Mouse (Mus musculus): ENCODE measurements around the gene Pros1.

The Pros1 gene

DNA sequence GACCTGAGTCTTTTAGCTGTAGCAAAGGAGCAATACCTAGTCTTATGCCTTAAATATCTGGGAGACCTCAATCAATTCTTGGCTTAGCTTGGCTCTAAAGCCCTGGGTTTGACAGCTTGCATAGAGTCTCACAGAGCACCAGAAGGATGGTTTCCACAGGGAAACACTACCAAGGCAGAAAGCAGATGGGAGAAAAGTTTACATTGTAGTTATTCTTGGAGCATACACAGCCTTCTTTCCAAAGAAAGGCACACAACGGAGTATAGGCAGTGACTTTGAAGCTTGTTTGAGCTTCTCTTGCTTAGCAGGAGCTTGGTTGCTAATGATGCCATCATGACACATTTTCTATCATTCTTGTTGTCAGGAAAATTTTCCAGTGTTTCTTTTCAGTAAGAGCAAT is 6.0 kb downstream of the Pros1 start:
- DNase-seq (ENCODE audit: low read depth, low spot score) = peak; percentile 31

DNA sequence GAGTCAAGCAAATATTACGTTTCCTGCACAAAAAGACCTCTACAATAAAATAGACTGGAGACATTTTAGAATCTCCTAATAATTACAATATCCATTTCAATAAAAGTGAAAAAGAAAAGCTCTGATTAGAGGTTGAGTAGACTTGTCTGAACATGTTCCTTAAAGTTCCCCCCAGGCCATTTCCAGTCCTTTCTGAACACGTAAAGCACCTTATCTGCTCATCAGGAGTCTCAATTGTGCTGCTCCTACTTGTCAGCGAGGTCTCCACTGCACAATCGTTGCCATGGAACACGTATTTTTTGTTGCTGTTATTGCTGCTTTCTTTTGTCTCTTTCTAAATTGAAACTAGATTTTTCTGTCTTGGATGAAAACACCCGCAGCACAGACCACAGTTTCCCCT is 7.3 kb downstream of the Pros1 start:
- DNase-seq (ENCODE audit: low read depth, low spot score) = no peak

DNA sequence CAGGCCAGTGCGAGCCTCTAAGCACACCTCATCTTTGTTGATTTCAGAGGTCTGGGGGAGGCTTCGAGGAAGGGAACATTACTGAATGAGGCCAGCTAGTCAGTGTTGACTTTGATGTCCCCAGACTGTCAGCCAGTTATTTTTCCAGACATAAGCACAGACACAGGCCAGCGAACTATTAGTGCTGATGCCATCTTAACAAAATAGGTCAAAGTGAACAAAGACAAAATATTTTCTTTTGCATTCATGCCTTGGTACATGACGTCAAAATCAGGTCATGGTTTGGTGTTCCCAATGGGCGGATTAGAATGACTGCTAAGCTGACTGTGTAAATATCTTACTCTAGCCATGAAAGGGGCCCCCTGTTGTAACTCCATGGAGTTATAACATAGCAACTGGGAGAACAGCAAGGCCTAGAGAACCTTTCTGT is 18.6 kb downstream of the Pros1 start:
- no peak for DNase-seq (ENCODE audit: low read depth, low spot score)

DNA sequence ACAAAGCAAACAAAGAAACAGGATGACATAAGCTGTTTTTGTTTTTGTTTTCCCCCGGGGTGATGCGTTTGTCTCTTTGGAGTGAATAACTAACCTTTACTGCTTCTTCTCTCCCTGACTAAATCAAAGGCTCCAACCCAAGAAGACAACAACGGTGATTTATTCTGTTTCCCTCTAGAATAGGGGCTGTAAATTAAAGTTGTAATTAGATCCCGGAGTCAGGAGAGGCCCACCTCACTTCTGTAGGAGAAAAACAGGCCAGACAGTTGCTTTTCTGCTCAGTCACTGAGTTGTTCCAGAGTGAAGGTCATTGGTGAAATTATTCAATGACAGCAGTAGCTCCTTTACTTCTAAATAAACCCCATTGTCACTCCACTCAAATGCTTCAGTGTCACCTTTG is 19.1 kb downstream of the Pros1 start:
- DNase-seq (ENCODE audit: low read depth, low spot score) = no peak

DNA sequence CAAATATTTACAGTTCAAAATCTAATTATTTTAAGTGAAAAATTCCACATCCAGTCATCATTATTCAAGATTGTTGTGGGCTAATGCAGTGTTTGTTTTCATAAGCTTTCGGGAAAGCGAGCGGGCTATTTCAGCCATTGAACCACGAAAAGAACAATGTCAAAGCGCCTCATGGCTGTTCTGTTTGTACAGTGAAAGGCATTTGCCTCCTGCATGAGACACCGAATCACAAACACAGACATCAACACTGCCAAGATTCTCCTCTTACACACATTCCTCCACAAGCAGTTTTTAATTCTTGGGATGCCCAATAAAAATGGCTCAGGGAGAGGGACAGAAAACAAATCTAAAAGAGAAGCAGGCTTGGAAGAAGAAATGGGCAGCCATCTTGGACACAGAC is 20.0 kb downstream of the Pros1 start:
- no peak for DNase-seq (ENCODE audit: low read depth, low spot score)

DNA sequence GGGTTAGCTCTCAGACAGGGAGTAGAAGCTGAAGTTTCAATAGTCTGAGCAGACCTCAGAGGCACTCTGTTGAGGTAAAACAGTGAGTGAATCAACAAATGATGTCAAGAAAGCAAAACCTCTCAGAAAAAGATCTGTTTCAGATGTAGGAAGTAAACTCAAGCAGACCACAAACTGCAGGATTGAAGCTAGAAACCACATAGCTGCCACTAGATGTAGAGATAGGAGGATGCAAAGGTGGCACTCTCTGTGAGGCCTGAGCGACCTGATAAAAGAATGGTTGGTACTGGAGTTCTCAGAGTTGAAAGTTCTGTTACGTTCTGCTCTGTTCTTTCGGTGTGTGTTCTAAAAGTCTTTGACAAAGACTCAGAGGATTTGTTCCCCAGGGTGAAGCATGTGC is 41.7 kb downstream of the Pros1 start:
- DNase-seq (ENCODE audit: low read depth, low spot score) = no peak

DNA sequence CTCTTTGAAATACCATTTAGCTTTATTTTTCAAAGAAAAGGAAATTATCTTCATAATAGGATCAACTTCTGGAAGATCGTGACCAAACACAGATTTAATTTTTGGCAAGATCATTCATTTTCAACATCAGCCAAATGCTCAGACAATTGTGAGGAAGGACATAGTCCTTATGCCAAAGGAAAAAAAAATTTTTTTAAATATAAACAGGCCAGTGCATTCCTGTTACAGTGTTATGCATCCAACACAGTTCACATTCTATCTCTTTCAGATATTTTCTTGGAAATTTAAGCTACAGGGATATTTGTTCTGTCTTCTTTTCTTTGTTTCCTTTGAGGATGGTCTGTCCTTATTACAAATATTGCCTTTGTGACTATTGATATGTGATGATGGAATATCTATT is 57.3 kb downstream of the Pros1 start:
- no peak for DNase-seq (ENCODE audit: low read depth, low spot score)

DNA sequence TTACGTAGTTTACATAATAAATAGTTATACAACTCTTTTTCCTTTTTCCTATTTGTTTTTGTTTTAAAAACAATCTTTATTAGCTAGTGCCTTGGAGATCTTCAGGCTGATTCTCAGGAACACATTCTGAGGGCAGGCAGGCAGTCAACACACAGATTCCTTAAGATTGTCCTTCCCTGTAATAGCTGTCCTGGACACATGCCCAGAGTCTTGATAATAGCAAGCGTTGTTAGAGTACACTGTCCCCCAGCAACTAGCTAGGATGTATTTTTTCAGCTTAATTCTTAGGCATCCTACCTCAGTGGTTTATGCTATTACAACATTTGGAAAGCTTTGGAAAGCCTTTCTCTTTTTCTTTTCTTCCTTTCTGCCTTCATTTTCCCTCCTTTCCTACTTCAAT is 58.1 kb downstream of the Pros1 start:
- DNase-seq (ENCODE audit: low read depth, low spot score) = no peak

DNA sequence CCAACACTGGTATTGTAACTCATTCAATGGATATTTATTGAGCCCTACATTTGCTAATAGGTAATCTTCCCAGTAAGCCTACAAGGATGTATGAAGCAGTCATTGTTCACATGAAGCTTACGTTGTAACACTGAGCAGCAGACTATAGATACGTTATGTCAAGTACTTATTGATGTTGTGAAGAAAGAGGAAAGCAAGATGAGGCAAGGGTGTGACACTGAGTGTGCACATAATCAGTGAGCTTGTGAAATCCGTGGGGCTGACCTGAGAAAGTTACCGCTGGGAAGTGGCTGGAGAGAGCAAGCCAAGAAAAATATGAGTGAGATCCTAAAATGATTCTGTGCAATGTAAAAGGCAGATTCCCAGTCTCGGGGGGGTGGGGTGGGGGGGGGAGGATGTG is 61.4 kb downstream of the Pros1 start:
- no peak for DNase-seq (ENCODE audit: low read depth, low spot score)

DNA sequence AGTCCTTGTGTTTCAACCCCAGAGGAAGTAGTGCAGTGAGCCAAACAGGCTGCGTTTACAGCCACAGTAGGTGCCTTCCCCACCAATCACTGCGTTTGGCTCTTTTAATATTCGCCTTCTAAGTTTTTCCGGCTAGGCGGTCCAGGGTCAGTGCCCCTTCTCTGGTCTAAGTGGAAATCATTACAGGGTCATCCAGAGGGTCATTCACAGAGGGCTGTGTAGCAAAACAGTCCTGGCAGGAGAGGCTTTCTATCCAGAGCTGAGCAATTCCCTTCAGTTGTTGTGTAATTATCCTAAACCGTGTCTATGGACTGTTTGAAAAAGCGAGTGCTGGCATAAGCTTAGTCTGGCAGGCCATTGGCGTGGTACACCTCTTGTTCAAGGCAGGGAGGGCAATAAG is 68.1 kb downstream of the Pros1 start:
- no peak for DNase-seq (ENCODE audit: low read depth, low spot score)

DNA sequence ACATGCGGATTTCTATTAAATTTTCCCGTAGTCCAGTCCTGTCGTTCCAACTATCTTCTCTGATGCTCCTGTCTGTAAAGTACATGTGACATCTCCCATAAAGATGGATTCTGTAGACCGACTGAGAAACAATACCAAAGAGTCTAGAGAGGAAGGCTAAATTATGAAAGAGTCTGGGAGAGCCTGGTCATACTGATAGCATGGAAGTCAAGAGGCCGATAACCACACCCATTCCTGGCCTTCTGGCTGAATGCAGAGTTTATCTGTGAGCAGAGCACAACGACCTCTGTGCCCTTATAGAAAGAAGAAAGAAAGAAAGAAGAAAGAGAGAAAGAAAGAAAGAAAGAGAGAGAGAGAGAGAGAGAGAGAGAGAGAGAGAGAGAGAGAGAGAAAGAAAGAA is 77.2 kb downstream of the Pros1 start:
- DNase-seq (ENCODE audit: low read depth, low spot score) = no peak

DNA sequence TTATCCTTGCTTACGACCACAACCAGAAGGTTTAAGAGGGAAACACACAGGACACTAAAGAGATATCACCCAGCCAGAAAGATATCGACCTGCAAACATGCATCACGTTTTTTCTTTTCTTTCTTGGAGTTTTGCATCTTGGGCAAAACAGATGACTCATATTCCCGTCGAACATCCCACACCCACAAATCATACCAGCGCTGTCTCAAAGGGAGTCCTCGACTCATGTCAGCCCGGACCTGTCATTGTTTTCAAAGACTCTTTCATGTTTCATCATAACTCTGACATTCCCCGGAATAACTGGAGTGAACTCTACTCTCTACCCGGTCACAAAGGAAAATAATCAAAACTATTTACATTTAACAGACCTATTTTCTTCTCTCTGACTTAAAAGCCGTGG is 82.2 kb downstream of the Pros1 start:
- DNase-seq (ENCODE audit: low read depth, low spot score) = no peak

DNA sequence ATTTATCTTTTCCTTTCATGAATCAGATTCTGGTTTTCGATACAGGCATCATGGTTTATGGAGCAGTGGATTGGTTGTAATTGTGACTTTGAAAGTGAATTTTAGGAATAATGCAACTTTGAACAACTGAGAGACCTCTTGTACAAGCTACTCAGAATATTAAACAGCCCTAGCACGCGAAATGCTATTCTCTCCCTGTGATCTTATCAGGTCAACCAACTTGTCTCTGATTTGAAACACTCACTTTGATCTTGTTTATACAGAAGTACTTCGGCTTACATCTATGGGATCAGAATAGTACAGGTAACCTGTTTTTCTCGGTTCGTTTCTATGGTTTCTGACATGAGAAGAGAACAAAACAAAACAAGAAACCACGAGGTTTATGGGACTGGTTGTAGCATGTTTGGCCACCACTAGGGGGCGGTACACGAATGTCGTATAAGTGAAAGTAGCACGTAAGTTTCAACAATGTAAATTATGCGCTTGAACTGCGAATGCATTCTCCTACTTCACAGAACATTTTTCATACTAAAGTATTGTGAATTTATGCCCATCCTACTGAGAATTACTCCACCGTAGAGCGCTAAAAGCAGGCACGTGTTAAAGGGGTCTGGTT is 86.4 kb downstream of the Pros1 start:
- peak; percentile 67 for DNase-seq (ENCODE audit: low read depth, low spot score)

DNA sequence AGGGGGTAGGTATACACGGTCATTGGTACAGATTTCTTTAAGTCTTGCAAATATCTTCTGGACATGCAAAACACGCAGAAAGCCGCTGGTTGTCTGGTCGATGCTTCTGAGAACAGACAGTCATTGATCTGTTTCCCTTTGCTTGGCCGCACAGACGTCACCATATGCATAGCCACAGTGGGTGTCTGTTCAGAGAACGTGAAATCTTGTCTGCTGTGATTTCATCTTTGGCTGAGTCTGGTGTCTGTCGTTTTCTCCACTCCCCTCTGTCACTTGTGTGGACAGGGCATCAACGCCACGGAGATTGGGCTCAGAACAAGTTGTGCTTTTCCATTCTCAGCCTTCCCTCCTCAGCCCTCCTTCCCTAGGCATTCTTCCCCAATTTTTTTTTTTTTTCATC is 87.7 kb downstream of the Pros1 start:
- no peak for DNase-seq (ENCODE audit: low read depth, low spot score)

DNA sequence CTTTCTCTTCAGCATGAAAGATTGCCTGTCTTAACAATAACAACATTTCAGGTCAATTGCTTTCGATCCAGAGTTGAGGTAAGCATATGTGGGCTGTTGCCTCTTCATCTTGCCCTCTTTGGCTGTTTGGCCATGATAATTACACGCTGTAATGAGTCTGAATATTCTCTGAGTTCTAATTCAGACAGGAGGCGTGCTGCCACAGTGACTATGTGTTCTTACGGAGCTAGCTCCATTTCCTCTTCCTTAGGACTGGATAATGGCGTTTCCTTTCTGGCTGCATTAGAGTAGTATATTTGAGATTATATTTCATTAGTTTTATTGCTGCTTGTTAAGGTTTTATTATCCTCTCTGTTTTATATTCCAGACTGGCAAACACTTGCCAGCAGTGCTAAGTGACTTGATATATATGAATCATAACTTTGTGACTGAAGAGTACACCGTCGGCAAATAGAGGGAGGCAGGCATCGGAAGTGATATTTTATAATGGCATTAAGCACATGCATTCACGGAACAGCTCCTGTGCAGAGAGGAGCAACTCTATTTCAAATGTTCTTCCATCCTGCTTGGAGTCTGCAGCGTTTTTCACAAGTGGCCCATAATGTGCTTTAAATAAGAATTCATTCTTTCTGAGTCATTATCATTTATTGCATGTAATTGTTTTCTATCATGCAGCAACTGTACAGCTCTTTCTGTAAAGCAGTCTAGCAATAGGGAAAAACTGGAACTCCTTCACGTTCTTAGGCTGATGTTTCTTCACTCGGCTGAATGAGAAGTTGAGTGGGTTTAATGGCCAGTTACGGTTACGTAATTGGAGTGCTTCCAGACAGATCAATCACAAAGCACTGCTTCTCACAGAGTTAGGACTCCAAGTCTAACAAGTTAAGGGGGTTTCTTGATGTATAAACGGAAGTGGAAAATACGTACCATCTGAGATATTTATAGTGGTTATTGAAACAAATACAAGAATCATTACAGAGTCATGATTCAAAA is 88.6 kb downstream of the Pros1 start:
- no peak for DNase-seq (ENCODE audit: low read depth, low spot score)

DNA sequence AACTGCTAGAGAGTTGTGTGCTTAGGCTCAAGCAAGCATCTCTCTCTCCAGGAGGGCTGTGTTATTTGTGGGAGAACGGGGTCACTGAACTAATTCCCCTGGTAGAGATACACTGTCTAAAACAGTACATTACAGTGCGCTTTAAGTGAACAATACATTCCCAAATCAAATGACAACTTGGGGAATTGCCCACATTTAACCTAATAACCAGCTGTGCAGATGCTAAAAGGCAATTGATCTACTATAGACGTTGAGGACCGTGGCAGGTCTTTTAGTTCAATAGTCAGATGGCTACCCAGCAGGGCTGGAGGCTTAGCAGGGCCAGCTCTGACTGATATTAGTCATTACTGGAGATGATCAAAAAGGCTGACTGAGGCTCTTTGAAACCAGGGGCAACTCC is 104.4 kb downstream of the Pros1 start:
- no peak for DNase-seq (ENCODE audit: low read depth, low spot score)

DNA sequence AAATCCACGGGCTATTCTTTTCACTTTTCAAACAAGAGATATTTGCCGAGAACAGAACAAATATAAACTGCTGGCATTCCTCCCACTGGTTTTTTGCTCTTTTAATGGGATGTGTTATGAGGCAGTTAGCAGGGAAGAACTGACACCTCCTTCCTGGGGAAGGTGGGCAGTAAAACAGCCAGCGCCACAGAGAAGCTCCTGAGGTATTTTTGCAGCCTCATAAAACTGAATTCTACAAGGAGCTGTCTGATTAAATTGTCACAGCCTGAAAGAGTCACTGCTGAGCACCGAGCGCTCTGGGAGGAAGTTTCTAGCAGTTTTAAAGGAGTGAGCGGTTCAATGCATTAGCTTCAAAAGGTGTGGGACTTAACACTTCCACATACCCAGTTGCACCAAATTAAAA is 110.3 kb downstream of the Pros1 start:
- peak; percentile 76 for DNase-seq (ENCODE audit: low read depth, low spot score)

DNA sequence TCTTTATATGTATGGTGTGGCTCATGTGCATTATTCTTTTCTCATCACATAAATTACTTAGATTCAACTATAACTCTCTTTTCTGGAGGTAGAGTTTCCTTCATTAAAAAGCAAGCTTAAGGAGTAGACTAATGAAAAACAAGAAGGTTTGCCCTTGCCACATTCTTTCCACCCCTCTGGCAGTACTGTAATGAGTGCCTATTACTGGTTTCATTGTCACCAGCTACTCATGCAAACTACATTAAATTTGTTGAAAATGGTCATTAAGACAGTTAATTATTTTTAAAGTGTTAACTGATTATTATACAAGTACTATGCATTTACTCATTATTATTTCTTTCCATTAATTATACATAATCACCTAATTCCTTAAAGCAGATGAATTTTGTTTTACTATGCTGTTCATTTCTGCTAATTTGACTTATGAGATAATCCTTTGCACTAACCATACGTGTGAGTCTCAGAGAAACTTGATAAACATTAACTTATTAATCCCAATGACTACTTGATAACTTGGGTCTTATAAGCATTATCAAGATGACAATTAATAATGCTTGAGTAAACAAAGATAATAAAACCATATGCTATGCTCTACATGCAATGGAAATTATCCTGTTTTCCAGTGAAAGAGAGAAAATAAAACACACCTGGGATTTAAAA is 117.7 kb downstream of the Pros1 start:
- DNase-seq (ENCODE audit: low read depth, low spot score) = no peak

DNA sequence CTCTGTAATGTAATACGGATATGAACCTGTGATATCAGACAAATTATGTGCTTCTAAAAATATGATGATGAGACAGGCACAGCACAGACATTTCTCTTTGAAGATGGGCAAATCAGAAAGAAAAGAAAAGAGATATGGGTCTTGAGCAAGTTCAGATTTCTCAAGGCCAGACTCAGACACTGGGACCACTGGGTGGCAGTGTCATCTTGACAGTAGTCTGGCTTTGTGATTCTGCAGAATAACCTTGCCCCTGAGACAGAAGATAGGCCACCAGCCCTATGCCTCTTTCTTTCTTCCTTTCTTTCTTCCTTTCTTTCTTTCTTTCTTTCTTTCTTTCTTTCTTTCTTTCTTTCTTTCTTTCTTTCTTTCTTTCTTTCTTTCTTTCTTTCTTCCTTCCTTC is 120.8 kb downstream of the Pros1 start:
- DNase-seq (ENCODE audit: low read depth, low spot score) = peak; percentile 9
